Comparison of ENCODE assay signal across 1 mouse cellular context in the genomic region with DNA sequence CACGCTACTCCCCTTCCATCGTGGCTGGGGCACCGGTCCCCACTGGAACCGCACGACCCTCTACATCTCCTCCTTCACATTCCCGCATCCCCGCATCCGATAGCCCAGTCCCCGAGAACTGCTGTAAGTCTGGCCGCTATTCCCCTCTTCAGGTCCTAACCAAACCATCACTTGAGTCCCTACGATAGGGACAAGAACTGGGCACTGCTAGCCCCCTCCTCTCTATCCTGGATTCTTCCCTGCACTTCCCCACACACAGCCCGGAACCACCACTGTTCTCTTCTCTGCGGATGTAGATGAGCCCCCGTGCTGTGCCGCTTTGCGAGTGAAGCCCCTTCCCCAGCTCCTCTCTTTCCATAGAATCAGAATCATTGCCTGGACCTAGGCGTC.
TF ChIP-seq lines count a peak whose summit lies in the region.

No protein-coding gene starts in this region.

TF ChIP-seq in ES-E14, 5 proteins besides CTCF, POLR2A, EP300 and RAD21:
- TF ChIP-seq ZNF384 (IDR thresholded peaks at IDR 0.05; ENCODE audit: low read depth, low read length) = no peak
- TF ChIP-seq HCFC1 (IDR thresholded peaks at IDR 0.05; ENCODE audit: borderline replicate concordance, insufficient read depth, low read length) = no peak
- TF ChIP-seq CHD2 (IDR thresholded peaks at IDR 0.05; ENCODE audit: low read depth, low read length) = no peak
- no peak for TF ChIP-seq ZC3H11A (IDR thresholded peaks at IDR 0.05; ENCODE audit: borderline replicate concordance, low read depth, low read length)
- no peak for TF ChIP-seq MAFK (IDR thresholded peaks at IDR 0.05; ENCODE audit: insufficient read depth, low read depth, low read length)
